Mouse (Mus musculus) gastrocnemius, postnatal 25 days (tissue): ENCODE results near the gene Aco1. TPM values are rescaled to one million over a fixed set of nuclear protein-coding genes. Genes with fewer than 3 reads are reported as not detected.

Source experiments
- total RNA-seq, 2 experiments: library from RNA; stranded (reverse); gene quantifications; 1 replicate in 1 of 2; 2 replicates in 1 of 2; pipeline ENCODE4 v1.2.3; 2021

The Aco1 gene
- total RNA-seq, 2 experiments from 2014 or later = 16.1 to 21.7 TPM

Other genes with a start within 250 kb of the Aco1 start
- gene Ddx58, start 96.7 kb downstream of the Aco1 start, total RNA-seq = 1 to 10 TPM; 2.1 to 3.5 TPM
- gene Smim27, start 126.5 kb downstream of the Aco1 start, total RNA-seq = 10 to 100 TPM; 42.3 to 45.2 TPM
- 1 to 10 TPM; 7.0 to 7.4 TPM for gene Topors, start 126.8 kb downstream of the Aco1 start, total RNA-seq
- 100 to 1,000 TPM; 276 to 279 TPM for gene Ndufb6, start 136.3 kb downstream of the Aco1 start, total RNA-seq